Mouse (Mus musculus) adrenal gland, postnatal 10 days (tissue): Measurements from ENCODE around the gene Adcy6. TPM values are rescaled to one million over a fixed set of nuclear protein-coding genes. Genes with fewer than 3 reads are reported as not detected.

Experiments used
- DNase-seq: peaks from one replicate; pipeline ENCODE4 v3.0.0; 2021; ENCODE audit warnings: mixed read lengths
- total RNA-seq, 2 experiments: library from RNA; stranded (reverse); gene quantifications; 2 replicates each; pipeline ENCODE4 v1.2.3; 2021

The Adcy6 gene
- total RNA-seq, 2 experiments from 2014 or later: 83.5 to 101 TPM

DNA sequence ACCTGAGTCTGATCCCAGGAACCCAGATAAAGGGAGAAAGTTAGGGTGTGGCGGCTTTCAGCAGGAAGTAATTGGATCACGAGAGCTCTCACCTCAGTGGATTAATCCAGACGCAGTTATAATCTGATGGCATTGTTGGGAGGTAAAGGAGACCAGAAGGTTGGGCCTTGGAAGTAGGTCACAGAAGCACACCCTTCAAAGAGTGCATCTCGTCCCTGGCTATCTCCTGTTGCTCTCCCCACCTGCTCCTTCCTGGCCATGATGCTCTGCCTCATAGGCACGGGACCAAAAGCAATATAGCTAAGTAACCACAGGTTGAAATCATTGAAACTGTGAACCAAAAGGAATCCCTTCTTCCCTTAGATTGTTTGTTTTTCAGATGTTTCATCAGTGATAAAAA lies 52.7 kb downstream of the Adcy6 start:
- DNase-seq: no peak

- DNase-seq: no peak
Measured at GRCm38 (mm10) chr15:98555881-98556280, 54.0 kb downstream of the Adcy6 start.

DNA sequence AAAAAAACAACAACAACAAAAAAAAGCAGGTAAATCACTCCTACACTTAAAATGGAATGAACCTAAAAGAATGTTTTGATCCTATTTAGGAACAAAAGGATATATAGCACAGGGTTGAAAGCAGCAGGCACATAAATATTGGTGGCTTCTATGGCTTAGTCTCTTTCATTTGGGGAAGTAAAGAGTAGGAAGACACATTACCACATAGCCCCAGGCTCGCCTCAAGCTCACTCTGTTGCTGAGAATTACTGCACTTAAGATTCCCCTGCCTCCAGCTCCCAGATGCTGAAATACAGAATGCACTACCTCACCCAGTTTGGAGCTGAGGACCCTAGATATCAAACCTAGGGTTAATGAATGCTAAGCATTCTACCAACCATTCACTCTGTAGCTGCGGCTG lies 57.1 kb downstream of the Adcy6 start:
- no peak for DNase-seq

GRCm38 (mm10) chr15:98546843-98547242 lies 63.0 kb downstream of the Adcy6 start:
- DNase-seq: no peak

- no peak for DNase-seq
Measured at GRCm38 (mm10) chr15:98545151-98545550, 64.7 kb downstream of the Adcy6 start.

GRCm38 (mm10) chr15:98543341-98543740 lies 66.5 kb downstream of the Adcy6 start:
- no peak for DNase-seq

DNA sequence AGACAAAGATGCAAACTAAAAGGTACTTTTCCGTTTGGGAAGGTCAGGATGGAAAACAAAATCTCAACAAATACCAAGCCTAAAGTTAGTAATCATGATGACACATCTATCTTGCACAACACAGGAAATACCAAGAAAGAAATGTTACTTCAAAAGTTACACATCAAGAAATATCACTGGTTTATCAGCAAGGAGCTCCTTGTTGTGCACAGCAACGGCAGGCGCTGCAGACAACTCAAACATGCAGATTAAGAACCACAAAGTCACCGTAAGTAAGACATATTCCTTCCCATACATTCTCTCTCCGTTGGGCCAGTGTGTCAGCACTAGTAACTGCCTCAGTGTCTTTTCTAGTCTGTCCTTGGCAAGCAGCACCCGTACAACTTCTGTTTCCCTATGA lies 68.8 kb downstream of the Adcy6 start:
- DNase-seq: no peak

Other genes starting within 250 kb of the Adcy6 start
- gene Olfr283, start 229.1 kb downstream of the Adcy6 start, total RNA-seq: not detected
- not detected for gene Olfr282, start 178.9 kb downstream of the Adcy6 start, total RNA-seq
- gene Olfr281, start 157.5 kb downstream of the Adcy6 start, total RNA-seq: not detected
- gene OR5BS1P, start 140.2 kb downstream of the Adcy6 start, total RNA-seq: not detected
- under 1 TPM in 1 of 2 experiments, not detected in 1; 0.39 TPM for gene Lalba, start 127.4 kb downstream of the Adcy6 start, total RNA-seq
- gene Olfr279, start 117.7 kb downstream of the Adcy6 start, total RNA-seq: not detected
- gene Kansl2, start 75.8 kb downstream of the Adcy6 start, total RNA-seq: 10 to 100 TPM; 64.8 to 77.9 TPM
- gene Ccnt1, start 39.2 kb downstream of the Adcy6 start, total RNA-seq: 10 to 100 TPM; 41.5 to 50.0 TPM
- 1 to 10 TPM in 1 of 2 experiments, under 1 TPM in 1; 0.58 to 1.2 TPM for gene 4930415O20Rik, start 39.1 kb downstream of the Adcy6 start, total RNA-seq
- 10 to 100 TPM; 12.6 to 18.8 TPM for gene Cacnb3, start 20.8 kb upstream of the Adcy6 start, total RNA-seq
- gene Ddx23, start 52.8 kb upstream of the Adcy6 start, total RNA-seq: 10 to 100 TPM; 55.5 to 72.4 TPM
- gene Rnd1, start 67.4 kb upstream of the Adcy6 start, total RNA-seq: 1 to 10 TPM; 1.9 to 2.3 TPM
- gene Ccdc65, start 98.1 kb upstream of the Adcy6 start, total RNA-seq: under 1 TPM; 0.61 to 0.63 TPM
- gene Fkbp11, start 118.1 kb upstream of the Adcy6 start, total RNA-seq: 10 to 100 TPM in 1 of 2 experiments, 1 to 10 TPM in 1; 8.8 to 11.9 TPM
- 10 to 100 TPM; 92.4 to 94.7 TPM for gene Arf3, start 153.1 kb upstream of the Adcy6 start, total RNA-seq
- gene Wnt10b, start 168.1 kb upstream of the Adcy6 start, total RNA-seq: 1 to 10 TPM in 1 of 2 experiments, under 1 TPM in 1; 0.96 to 1.1 TPM
- gene Wnt1, start 179.8 kb upstream of the Adcy6 start, total RNA-seq: under 1 TPM in 1 of 2 experiments, not detected in 1; 0.12 TPM
- under 1 TPM; 0.09 to 0.21 TPM for gene Ddn, start 199.4 kb upstream of the Adcy6 start, total RNA-seq
- gene Prkag1, start 221.4 kb upstream of the Adcy6 start, total RNA-seq: 10 to 100 TPM; 65.7 to 71.5 TPM